Mouse (Mus musculus): ENCODE results near the gene Bcr. TPM values are rescaled to one million over a fixed set of nuclear protein-coding genes. Genes with fewer than 3 reads are reported as not detected.

Bcr gene
- 4.1 TPM for polyA plus RNA-seq (2017; shearing (Covaris generic))

DNA sequence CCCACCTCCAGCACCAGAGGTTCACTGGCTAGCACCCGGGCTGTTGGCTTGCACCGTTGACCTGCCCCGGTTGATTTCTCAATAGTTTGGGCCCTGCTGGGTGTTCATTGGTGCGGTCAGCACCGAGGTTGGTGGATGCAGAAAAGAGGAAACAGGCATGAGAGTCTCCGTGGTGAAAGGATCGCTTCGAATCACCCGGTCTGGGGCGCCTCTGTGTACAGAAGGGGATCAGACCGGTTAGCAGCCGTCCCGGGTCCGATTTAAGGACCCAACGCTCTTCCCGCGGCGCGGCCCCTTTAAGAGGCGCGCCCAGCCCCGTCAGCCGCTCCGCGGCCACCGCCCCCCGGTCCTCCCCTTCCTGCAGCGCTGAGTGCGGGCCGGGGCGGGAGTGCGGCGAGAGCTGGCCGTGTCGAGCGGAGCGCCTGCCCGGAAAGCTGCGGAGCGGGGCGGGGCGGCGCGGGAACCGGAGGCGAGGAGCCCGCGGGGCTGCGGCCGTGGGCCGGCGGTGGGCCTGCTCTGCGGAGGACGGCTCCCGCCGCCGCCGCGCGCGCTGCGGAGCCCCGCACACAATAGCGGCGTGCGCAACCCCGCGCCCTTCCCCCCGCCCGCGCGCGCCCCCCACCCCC is at the start of gene Bcr:
Gene Bcr, plus strand, starts transcription at position 376 of the 626 bp plus-strand sequence.

DNA sequence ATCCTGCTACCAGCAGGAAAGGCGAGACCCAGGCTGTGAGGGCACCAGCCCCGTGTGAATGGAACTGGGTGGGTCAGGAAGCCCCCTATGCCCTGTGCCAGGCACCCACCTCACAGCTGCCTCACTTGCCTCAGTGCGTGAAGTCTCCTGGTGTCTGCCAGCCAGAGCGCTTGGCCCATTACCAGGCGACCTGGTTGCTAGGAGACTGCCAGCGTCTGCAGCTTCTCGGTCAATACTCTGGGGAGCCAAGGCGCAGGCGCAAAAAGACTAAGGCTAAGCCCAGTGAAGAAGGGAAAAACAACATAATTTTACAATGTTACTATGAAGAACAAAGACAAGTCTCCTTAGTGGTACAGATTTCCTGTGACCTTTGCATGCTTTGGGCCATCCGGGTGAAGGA is 28.0 kb upstream of the Bcr start, which contains the start of gene Rsph14:
Gene Rsph14, minus strand, starts transcription at position 192 of the 400 bp plus-strand sequence.

GRCm38 (mm10) chr10:75036883-75037379 is 23.5 kb upstream of the Bcr start, which contains the start of gene Rab36:
Gene Rab36, plus strand, starts transcription at chr10:75037058.

DNA sequence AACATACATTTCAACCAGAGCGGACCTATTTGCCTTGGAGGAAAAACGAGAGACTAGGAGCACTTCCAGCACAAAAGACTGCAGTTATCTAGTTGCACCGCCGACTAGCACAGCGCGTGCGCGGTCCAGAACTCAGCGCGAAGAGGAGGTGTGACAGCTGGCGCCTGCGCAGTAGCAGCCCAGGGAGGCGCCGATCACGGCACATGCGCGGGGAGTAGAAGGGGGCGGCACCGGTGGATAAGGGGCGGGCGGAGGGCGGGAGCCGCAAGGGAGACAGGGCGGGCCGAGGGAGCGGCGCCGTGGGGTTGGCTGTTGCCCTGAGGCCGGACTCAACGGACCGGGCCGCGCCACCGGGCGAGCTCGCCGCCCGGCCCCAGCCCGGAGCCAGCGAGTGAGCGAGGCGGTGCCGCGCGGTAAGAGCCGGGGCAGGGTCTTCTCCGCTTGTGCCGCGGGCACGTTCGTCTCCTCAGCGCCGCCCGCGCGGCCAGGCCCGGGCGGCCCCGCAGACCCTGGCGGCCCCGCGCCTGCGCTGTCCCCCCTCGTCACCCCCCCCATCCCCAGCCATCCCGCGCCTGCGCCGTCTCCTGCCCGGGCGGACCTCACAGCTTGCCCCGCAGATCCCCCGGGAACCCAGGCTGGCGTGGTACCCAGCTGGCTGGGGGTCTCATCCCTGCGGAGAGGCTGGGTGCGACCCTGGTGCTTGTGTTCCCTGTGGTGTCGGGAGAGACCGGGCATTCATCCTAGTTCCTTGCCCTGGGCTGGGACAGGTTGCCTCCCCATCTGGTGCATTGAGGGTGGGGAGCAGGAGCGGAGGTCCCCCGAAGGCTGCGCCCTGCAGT is 151.6 kb downstream of the Bcr start, which contains the start of gene Specc1l:
Gene Specc1l, plus strand, starts transcription at position 267 of the 839 bp plus-strand sequence.

Other genes with a start within 250 kb of the Bcr start
- gene Gnaz, start 93.4 kb upstream of the Bcr start, polyA plus RNA-seq (2017; shearing (Covaris generic)), result not detected
- not detected for gene Rsph14, start 28.0 kb upstream of the Bcr start, polyA plus RNA-seq (2017; shearing (Covaris generic))
- gene Rab36, start 23.5 kb upstream of the Bcr start, polyA plus RNA-seq (2017; shearing (Covaris generic)), result not detected
- gene Specc1l, start 151.5 kb downstream of the Bcr start, polyA plus RNA-seq (2017; shearing (Covaris generic)), result 66.0 TPM